Mouse (Mus musculus): ENCODE measurements around the gene Rasgef1b. TPM values are rescaled to one million over a fixed set of nuclear protein-coding genes. Genes with fewer than 3 reads are reported as not detected.

Rasgef1b gene
- polyA plus RNA-seq, 1 experiment from 2014 or later, result 13.3 TPM

- H3K27ac ChIP-seq (ENCODE audit: low read depth, low read length), result no peak overlapping the region
- no peak overlapping the region for H3K4me3 ChIP-seq (ENCODE audit: low read depth, low read length)
- ATAC-seq (replicated peaks; ENCODE audit: low FRiP score), result no peak
- H3K4me2 ChIP-seq, result no peak overlapping the region
- H3K9ac ChIP-seq (ENCODE audit: low read depth, low read length), result no peak overlapping the region
- peaks cover 6% of the 10 kb centered on the region; the same call in 1 of the 2 replicates for H3K4me1 ChIP-seq (replicated peaks; ENCODE audit: control insufficient read depth, insufficient read depth, low read length)
- DNase-seq (ENCODE audit: low spot score), result no peak
- H3K27me3 ChIP-seq (replicated peaks; ENCODE audit: control insufficient read depth, insufficient read depth, low read length), result no peaks in the 10 kb centered on the region
- no peaks in the 10 kb centered on the region for H3K9me3 ChIP-seq (ENCODE audit: control insufficient read depth, low read length)
- H3K36me3 ChIP-seq (ENCODE audit: control insufficient read depth, insufficient read depth, low read length), result no peaks in the 10 kb centered on the region
- WGBS, result 56% methylated on average over 6 of the region's 6 CpGs
These were observed 41.0 kb downstream of the Rasgef1b start for GRCm38 (mm10) chr5:99687894-99688293.

DNA sequence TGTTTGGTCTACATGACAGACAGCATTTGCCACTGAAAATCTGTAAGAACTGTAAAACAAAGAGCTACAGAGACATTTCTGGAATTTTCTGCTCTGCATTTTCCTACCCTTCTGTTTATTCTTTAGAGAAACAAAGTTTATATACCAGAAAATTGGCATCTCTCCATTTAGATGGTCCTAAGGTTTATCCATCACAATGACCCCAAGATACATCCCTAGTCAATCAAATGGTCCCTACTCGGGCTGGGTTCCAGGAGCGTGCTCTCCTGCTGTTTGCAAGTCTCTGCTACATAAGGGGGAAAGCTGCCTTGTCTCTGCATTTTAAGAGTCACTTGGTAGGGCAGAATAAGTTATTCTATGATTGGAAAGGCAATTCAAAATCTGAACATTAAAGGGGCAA is 44.8 kb downstream of the Rasgef1b start:
- Histone ChIP-seq H3K4me2 (no peak overlapping the region), H3K4me1 (replicated peaks; ENCODE audit: control insufficient read depth, insufficient read depth, low read length) (no peaks in the 10 kb centered on the region), H3K4me3 (ENCODE audit: low read depth, low read length) (no peak overlapping the region), H3K27ac (ENCODE audit: low read depth, low read length) (no peak overlapping the region), H3K36me3 (ENCODE audit: control insufficient read depth, insufficient read depth, low read length) (no peaks in the 10 kb centered on the region), H3K9me3 (ENCODE audit: control insufficient read depth, low read length) (no peaks in the 10 kb centered on the region), H3K9ac (ENCODE audit: low read depth, low read length) (no peak overlapping the region), H3K27me3 (replicated peaks; ENCODE audit: control insufficient read depth, insufficient read depth, low read length) (no peaks in the 10 kb centered on the region)
- no peak for DNase-seq (ENCODE audit: low spot score)
- ATAC-seq (replicated peaks; ENCODE audit: low FRiP score), result no peak
- 36% methylated on average over 2 of the region's 2 CpGs for WGBS

- 26% methylated on average over 9 of the region's 9 CpGs for WGBS
- Histone ChIP-seq H3K4me2 (no peak overlapping the region; the same call in 1 of the 2 replicates), H3K27me3 (replicated peaks; ENCODE audit: control insufficient read depth, insufficient read depth, low read length) (no peaks in the 10 kb centered on the region), H3K9me3 (ENCODE audit: control insufficient read depth, low read length) (no peaks in the 10 kb centered on the region), H3K4me3 (ENCODE audit: low read depth, low read length) (no peak overlapping the region), H3K4me1 (replicated peaks; ENCODE audit: control insufficient read depth, insufficient read depth, low read length) (peaks cover 12% of the 10 kb centered on the region), H3K36me3 (ENCODE audit: control insufficient read depth, insufficient read depth, low read length) (no peaks in the 10 kb centered on the region), H3K27ac (ENCODE audit: low read depth, low read length) (no peak overlapping the region), H3K9ac (ENCODE audit: low read depth, low read length) (no peak overlapping the region)
- DNase-seq (ENCODE audit: low spot score) (no peak), ATAC-seq (replicated peaks; ENCODE audit: low FRiP score) (peak; percentile 51)
These were observed 58.8 kb downstream of the Rasgef1b start for GRCm38 (mm10) chr5:99669971-99670571.

DNA sequence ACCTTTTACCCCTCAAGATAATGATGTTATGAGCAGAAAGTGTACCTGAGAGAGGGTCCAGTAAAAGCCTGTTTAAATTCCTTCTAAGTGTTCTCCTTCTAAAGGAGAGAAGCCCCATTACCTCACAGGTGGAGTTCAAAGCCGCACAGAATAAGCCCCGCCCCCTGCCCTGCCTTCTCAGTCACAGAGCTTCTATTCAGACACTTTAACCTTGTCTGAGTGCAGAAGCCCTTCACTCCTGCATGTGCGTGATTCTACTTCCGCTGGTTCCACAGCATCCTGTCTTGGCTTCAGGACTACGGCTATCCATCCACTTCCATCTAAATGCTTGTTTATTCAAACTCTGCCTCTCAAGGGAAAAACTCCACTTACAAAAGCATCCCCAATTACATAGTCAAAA is 72.8 kb downstream of the Rasgef1b start:
- Histone ChIP-seq H3K4me3 (ENCODE audit: low read depth, low read length) (no peak overlapping the region), H3K9me3 (ENCODE audit: control insufficient read depth, low read length) (no peaks in the 10 kb centered on the region), H3K4me2 (no peak overlapping the region), H3K9ac (ENCODE audit: low read depth, low read length) (no peak overlapping the region), H3K36me3 (ENCODE audit: control insufficient read depth, insufficient read depth, low read length) (no peaks in the 10 kb centered on the region), H3K27me3 (replicated peaks; ENCODE audit: control insufficient read depth, insufficient read depth, low read length) (no peaks in the 10 kb centered on the region), H3K4me1 (replicated peaks; ENCODE audit: control insufficient read depth, insufficient read depth, low read length) (no peaks in the 10 kb centered on the region), H3K27ac (ENCODE audit: low read depth, low read length) (no peak overlapping the region)
- 67% methylated on average over 5 of the region's 5 CpGs for WGBS
- ATAC-seq (replicated peaks; ENCODE audit: low FRiP score), result no peak
- no peak for DNase-seq (ENCODE audit: low spot score)

GRCm38 (mm10) chr5:99652931-99653330 is 75.9 kb downstream of the Rasgef1b start:
- no peaks in the 10 kb centered on the region for H3K36me3 ChIP-seq (ENCODE audit: control insufficient read depth, insufficient read depth, low read length)
- no peaks in the 10 kb centered on the region for H3K27me3 ChIP-seq (replicated peaks; ENCODE audit: control insufficient read depth, insufficient read depth, low read length)
- WGBS, result 77% methylated on average over 10 of the region's 10 CpGs
- no peak; the same call in 1 of the 2 replicates for ATAC-seq (replicated peaks; ENCODE audit: low FRiP score)
- H3K4me2 ChIP-seq, result no peak overlapping the region
- H3K4me3 ChIP-seq (ENCODE audit: low read depth, low read length), result no peak overlapping the region
- no peak for DNase-seq (ENCODE audit: low spot score)
- no peak overlapping the region for H3K27ac ChIP-seq (ENCODE audit: low read depth, low read length)
- H3K9me3 ChIP-seq (ENCODE audit: control insufficient read depth, low read length), result no peaks in the 10 kb centered on the region
- H3K4me1 ChIP-seq (replicated peaks; ENCODE audit: control insufficient read depth, insufficient read depth, low read length), result no peaks in the 10 kb centered on the region
- H3K9ac ChIP-seq (ENCODE audit: low read depth, low read length), result no peak overlapping the region

DNA sequence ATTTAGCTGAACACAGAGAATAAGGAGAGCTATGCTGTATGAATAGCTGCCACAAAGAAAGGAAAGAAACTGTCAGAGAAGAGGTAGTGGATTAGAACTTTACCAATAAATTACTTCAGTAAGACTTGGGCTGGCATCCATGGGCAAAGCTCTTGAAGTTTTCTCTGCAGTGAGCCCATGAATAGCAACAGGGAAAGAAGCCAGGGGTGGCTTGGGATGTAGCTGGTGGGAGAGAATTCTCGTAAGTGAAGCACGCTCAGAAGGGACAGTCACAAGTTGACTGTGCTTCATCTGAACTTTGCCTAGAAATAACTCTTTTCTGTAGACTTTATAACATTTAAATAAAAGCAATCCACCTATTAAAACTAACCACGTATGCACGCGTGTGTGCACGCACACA is 87.5 kb downstream of the Rasgef1b start:
- no peak for DNase-seq (ENCODE audit: low spot score)
- Histone ChIP-seq H3K27me3 (replicated peaks; ENCODE audit: control insufficient read depth, insufficient read depth, low read length) (no peaks in the 10 kb centered on the region), H3K4me2 (no peak overlapping the region), H3K36me3 (ENCODE audit: control insufficient read depth, insufficient read depth, low read length) (no peaks in the 10 kb centered on the region), H3K4me1 (replicated peaks; ENCODE audit: control insufficient read depth, insufficient read depth, low read length) (0 out of 2 replicates have a peak, but pooled peaks cover 3% of the 10 kb centered on the region), H3K9me3 (ENCODE audit: control insufficient read depth, low read length) (no peaks in the 10 kb centered on the region), H3K4me3 (ENCODE audit: low read depth, low read length) (no peak overlapping the region), H3K9ac (ENCODE audit: low read depth, low read length) (no peak overlapping the region), H3K27ac (ENCODE audit: low read depth, low read length) (no peak overlapping the region)
- ATAC-seq (replicated peaks; ENCODE audit: low FRiP score), result no peak
- WGBS, result 91% methylated on average over 6 of the region's 6 CpGs

- H3K27ac ChIP-seq (ENCODE audit: low read depth, low read length), result peak overlapping the region; percentile 34; the same call in 1 of the 2 replicates
- DNase-seq (ENCODE audit: low spot score), result no peak
- no peaks in the 10 kb centered on the region for H3K27me3 ChIP-seq (replicated peaks; ENCODE audit: control insufficient read depth, insufficient read depth, low read length)
- H3K9ac ChIP-seq (ENCODE audit: low read depth, low read length), result no peak overlapping the region; the same call in 1 of the 2 replicates
- H3K4me3 ChIP-seq (ENCODE audit: low read depth, low read length), result no peak overlapping the region
- H3K9me3 ChIP-seq (ENCODE audit: control insufficient read depth, low read length), result no peaks in the 10 kb centered on the region
- ATAC-seq (replicated peaks; ENCODE audit: low FRiP score), result no peak; the same call in 1 of the 2 replicates
- no peaks in the 10 kb centered on the region for H3K36me3 ChIP-seq (ENCODE audit: control insufficient read depth, insufficient read depth, low read length)
- peaks cover 27% of the 10 kb centered on the region for H3K4me1 ChIP-seq (replicated peaks; ENCODE audit: control insufficient read depth, insufficient read depth, low read length)
- 17% methylated on average over 7 of the region's 7 CpGs for WGBS
- H3K4me2 ChIP-seq, result 0 out of 2 replicates have a peak overlapping the region, but pooled peaks have one; percentile 10
These were observed 92.3 kb downstream of the Rasgef1b start for GRCm38 (mm10) chr5:99636575-99636974.

DNA sequence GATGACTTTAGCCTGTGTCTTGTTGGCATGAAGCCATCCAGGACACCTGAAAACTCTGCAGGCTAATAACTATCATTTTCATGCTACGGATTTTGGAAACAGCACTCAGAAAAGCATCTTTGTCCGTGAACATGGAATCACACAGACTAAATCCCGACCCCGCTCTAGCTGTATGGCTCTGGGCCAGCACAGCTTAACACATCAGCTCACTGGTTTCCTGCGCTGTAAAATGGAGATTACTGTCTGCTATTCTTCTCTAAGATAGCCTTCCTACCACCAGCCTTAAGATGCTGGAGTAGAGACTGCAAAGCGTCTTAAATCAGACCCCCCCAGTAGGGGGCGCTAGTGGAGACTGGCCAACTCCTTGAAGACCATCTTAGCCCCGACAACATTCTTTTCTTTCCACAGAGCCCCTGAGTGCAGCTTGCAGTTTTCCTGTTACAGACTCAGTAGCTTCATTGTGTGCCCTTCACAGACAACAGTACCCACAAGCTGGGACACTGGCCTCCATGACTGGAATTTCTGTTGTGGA is 94.8 kb downstream of the Rasgef1b start:
- DNase-seq (ENCODE audit: low spot score), result no peak
- no peaks in the 10 kb centered on the region for H3K9me3 ChIP-seq (ENCODE audit: control insufficient read depth, low read length)
- H3K4me3 ChIP-seq (ENCODE audit: low read depth, low read length), result no peak overlapping the region
- H3K27me3 ChIP-seq (replicated peaks; ENCODE audit: control insufficient read depth, insufficient read depth, low read length), result no peaks in the 10 kb centered on the region
- H3K36me3 ChIP-seq (ENCODE audit: control insufficient read depth, insufficient read depth, low read length), result no peaks in the 10 kb centered on the region
- 76% methylated on average over 8 of the region's 8 CpGs for WGBS
- H3K9ac ChIP-seq (ENCODE audit: low read depth, low read length), result no peak overlapping the region
- H3K4me1 ChIP-seq (replicated peaks; ENCODE audit: control insufficient read depth, insufficient read depth, low read length), result peaks cover 27% of the 10 kb centered on the region
- ATAC-seq (replicated peaks; ENCODE audit: low FRiP score), result no peak
- no peak overlapping the region for H3K4me2 ChIP-seq
- H3K27ac ChIP-seq (ENCODE audit: low read depth, low read length), result 0 out of 2 replicates have a peak overlapping the region, but pooled peaks have one; percentile 22

- ATAC-seq (replicated peaks; ENCODE audit: low FRiP score) (peak; percentile 59), DNase-seq (ENCODE audit: low spot score) (no peak)
- Histone ChIP-seq H3K4me1 (replicated peaks; ENCODE audit: control insufficient read depth, insufficient read depth, low read length) (peaks cover 27% of the 10 kb centered on the region), H3K4me3 (ENCODE audit: low read depth, low read length) (no peak overlapping the region), H3K4me2 (peak overlapping the region; percentile 50; the same call in 1 of the 2 replicates), H3K36me3 (ENCODE audit: control insufficient read depth, insufficient read depth, low read length) (no peaks in the 10 kb centered on the region), H3K27me3 (replicated peaks; ENCODE audit: control insufficient read depth, insufficient read depth, low read length) (no peaks in the 10 kb centered on the region), H3K9ac (ENCODE audit: low read depth, low read length) (no peak overlapping the region), H3K27ac (ENCODE audit: low read depth, low read length) (peak overlapping the region; percentile 47; the same call in 1 of the 2 replicates), H3K9me3 (ENCODE audit: control insufficient read depth, low read length) (no peaks in the 10 kb centered on the region)
- 58% methylated on average over 1 of the region's 1 CpGs for WGBS
These were observed 95.3 kb downstream of the Rasgef1b start for GRCm38 (mm10) chr5:99633548-99633947.

Measured in liver, embryonic 11.5 days (tissue).